Mouse (Mus musculus): ENCODE data around the gene Cd160.

Cd160 gene

DNA sequence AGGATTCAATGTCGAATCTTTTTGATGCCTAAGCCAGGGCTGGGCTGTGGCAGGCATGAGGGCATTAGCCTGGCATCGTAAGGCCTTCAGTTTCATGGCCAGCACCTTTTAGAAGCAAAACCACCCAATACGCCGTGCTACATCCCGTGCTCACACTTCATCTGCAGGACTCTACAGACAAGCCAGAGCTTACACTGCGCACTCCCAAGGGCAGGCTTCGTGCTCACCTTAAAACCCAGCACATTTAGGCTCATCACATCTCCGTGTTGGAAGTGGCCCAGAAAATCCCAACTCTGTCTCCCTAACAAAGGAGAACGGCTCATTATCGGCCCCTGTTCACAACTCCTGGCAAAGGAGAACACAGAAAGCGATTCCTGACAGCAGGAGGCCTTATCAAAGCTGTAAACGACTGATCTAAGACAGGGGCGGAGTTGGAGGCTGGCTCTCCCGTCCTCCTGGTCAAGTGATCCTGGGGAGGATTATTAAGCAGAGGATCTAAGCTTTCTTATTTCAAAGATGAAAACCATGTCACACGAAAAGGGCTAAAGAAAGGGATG, 765 bp downstream of the Cd160 start:
- DNase-seq = no peak

DNA sequence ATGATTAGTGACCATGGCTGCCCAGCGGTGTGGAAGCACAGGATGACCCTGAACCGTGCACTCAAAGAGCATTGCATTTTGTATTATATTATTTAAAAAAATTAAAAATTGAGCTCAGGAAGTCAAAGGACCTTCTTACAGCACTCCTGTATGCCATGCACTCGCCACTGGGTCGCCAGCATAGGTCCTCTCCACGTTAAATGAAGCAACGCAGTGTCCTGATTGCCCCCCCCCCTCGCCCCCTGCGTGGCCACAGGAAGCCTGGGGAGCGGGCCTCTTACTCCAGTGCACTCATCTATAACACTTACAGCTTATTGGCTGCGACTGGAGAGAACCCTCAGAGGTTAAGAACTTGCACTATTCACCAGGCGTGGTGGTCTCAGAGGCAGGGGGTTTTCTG, 3.9 kb downstream of the Cd160 start:
- DNase-seq = no peak

DNA sequence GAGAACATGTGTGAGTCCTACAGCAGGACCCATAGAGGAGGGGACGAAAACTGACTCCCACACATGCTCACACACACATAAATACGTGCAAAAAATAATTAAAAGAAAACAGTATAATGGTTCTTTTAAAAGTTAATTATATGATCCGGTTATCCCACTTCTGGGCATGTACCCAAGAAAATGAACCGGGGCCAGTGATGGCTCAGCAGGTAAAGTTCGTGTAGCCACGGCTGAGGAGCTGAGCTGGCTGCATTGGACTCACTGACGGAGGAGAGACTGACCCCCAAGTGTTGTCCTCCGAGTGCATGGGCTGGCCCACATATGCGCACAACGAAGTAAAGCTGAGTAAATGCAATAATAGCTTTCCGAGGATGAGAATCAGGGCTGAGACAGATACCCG, 4.5 kb downstream of the Cd160 start:
- DNase-seq = no peak

DNA sequence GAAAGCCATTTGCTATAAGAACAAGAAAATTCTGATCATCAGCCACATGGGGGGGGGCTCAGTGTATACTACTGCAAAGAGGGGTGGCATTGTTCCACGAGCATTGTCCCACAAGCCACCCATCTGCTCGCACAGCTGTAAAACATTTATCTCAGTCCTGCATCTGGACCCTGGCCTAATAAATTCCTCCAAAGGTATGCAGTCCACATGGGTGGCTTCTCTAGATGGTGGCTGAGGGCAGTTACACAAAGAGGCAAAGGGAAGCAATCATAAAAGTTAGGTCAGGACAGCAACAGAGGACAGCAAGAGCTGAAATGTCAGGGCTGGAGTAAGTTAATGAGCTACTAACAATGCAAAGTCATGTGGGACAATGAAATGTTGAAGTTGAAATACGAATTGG, 5.5 kb downstream of the Cd160 start:
- no peak for DNase-seq

DNA sequence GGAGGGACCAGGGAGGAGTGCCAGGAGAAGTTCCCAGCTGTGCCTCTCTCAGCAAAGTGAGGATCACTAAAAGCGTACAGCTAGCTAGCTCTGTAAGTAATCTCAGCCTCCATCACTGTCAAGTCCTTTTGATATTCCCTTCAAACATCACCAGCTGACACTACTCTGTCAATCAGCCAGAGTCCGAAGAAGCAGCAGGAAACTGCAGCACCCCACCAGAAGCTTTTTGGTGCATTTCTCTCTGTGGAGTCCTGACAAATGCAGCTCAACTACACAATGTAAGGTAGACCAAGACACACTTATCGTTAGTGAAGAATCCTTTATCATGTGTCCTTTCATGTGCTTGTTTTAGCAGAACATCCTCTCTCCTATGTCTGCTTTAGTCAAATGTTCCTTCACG, 7.6 kb downstream of the Cd160 start:
- no peak for DNase-seq

DNA sequence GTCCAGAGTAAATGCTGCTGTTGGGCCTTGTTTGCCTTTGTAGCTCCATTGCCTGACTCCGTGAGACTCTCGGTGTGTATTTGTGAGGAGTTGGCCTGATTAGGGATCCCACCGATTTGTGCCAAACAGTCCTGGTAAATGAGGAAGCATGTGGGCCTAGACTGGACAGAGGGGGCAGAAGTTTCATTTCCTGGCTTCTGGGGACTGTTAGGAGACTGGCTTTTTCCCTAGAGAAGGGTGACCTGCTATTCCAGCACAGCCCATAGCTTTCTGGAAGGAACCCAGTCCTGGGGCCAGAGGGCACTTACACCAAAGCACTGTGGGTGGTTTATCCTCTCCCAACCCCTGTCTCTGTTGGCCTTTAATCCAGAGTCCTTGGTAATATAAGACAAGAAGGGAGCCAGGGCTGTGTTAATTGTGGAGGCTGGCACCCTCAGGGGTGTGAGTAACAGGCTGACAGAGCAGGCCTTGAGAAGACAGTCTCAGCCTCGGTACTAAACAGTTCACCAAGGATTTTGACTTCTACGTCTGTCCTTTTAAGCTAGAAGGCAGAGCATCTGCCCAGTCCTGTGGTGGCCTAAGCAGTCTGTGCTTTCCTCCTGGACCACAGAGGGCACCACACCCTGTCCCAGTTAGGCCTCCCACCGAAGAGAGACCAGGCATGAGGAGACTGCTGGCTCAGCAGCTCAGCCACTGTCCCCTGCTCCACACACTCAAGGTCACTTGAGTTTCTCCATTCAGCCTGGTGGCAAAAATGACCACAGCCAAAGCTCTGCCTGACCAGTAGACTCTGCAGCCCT, 8.8 kb downstream of the Cd160 start:
- DNase-seq = no peak

DNA sequence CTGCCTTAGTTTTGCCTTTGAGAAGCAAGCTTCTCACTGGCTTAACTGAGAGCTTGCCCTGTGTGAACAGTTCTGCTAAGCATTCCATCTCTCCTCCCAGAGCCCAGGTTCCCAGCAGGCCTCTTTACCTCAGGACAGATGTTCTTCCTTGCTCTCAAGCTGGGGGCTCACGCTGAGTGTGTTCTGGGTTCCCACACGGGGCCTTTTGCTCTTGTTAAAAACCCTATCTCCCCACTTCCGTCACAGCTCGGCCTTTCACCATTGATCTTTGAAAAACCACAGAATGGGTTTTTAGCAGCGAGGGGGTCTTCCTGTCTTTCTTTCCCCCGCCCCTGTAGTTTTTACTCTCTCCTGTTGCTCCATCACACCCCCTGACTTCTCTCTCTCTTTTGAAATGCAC, 14.8 kb downstream of the Cd160 start:
- DNase-seq = no peak

DNA sequence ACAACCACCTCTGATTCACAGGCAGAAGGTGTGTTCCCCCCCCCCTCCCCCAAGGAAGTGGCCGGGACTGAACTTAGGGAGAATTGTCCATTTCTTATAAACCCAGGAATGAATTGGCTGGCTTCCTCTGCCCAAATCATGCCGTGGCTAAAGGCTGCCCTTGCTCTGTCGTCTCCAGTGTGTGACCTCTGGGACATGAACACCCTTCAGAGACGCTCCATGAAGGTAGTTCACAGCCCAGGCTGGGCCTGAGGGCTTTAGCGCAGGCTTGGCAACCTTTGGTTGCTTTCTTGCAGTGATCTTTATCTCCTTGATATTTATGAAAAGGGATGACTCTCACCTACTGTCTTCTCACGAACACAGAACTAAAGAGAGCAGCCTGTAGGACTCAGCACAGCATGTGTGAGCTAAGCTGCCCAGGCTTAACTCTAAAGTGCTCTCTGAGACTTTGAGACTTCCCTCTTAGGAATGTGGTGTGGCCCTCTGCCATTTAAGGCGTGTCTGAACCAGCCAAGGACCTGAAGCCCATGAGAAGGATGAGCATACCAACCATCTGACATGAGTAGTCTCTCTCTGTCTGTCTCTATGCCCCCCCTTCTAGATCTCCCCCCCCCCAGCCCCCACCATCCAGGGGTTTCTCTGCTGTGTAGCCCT, 15.4 kb downstream of the Cd160 start:
- peak; percentile 47 for DNase-seq

DNA sequence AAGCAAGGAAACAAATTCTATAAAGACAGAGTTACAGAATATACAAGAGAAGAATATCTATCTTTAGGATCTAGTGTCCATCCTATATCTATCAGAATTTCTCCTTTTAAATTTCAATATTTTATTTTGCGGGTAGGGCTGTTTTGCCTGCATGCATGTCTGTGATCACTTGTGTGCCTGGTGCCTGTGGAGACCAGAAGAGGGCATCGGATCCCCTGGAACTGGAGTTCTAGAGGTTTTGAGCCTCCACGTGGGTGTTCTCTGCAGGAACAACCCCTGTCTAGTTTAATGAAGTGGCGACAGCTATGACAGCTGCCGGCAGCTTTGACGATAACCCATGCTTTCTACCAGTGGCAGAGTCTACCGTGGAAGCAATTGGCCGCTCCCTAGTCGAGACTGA, 16.0 kb downstream of the Cd160 start:
- DNase-seq = peak; percentile 54

DNA sequence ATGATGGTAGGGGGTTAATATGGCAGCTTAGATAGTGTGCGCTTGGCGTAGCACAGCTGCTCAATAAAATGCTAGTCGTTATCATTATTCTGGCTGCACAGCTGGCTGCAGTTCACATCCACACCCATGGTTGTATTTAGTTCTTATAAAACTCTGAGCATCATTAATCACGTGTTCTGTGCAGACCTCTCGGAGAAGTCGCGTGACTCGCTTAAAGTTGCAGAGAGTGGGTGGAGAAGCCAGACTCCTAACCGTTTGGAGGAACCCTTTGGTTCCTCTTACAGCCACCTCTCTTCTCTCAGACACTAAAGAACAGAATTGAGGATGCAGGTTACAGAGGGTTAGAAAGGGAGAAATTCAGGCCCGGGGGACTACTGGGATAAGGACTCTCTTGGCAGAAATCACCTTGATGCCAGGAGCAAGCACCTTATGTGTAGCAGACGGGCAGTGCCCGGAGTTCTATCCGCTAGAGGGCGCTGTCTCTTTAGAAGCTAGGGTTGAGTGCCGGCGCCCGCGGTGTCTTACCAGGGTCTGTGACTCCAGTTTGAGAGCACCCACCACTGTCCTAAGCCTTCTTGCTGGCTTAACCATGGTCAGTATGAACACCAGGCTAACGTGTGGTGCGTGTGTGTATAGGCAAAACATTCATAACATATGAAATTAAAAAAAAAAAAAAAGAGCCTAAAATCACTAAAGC, 16.6 kb downstream of the Cd160 start:
- DNase-seq = peak; percentile 94

DNA sequence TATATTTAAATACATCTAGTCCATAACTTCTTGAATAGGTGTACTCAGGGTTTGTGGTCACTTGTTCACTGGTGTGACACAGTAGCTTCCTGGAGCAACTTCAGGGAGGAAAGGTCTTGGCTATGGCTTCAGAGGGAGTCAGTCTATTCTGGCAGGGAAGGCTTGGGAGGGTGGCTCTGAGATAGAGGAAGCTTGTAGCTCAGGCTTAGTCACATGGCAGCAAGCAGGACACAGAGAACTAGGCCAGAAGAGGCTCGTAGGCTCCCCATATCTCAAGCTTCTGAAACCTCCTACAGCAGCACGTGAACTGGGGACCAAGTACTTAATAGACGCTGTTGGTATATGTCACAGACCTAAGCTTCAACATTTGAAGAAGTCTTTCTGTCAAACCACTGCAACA, 17.9 kb downstream of the Cd160 start:
- DNase-seq = no peak

DNA sequence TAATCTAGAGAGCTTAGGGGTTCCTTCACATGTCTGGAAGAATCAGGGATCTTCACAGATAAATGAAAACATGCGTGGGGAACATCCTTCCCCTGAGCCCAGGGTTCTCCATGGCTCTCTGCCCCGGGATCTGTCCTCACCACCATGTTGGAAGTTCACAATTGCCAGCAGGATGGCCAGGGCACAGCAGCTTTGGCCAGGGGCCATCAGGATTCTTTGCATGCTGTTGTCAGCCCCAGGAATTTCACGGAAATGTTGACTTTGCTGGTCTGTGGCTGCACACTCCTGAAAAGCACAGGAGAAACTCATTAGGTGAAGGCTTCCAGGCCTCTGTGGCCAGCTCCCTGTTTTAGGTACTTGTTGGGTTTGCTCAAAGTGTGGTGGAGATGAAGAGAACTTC, 20.5 kb downstream of the Cd160 start:
- peak; percentile 9 for DNase-seq

DNA sequence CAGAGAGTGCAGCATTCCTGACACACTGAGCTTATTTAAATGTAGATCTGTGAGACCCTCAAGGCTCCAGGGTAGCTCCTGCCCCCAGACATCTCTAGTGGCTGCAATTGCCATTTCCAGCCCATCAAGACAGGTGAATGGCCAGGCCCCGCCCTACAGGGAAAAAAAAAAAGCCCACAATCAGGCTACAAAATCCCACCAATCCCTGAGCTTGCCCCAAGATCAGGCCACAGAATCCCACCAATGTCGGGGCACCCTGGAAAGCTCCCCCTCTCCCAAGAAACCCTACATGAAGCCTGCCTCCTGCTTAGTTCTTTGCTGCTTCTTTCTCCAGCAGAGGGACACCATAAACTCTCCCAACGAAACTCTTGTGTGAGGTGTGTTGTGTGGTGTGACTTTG, 21.0 kb downstream of the Cd160 start:
- DNase-seq = no peak

DNA sequence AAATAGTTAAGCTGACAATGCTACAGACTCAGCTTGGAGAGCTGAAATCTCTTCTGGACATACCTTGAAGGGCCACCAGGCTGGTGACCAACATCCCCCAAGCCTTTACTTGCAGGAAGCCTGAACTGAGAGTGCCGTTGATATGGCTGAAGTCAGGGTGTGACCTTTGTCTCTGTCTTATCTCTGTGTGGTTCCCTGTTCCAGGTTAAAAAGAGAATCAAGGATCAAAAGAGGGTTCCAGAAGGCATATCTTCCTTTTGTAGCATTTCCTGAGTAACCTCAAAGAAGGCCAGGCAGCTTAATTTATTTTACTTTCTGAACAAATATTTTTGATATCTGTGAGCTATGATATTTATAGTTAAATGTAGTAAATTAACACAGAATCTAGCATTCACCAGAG, 26.9 kb downstream of the Cd160 start:
- DNase-seq = no peak

DNA sequence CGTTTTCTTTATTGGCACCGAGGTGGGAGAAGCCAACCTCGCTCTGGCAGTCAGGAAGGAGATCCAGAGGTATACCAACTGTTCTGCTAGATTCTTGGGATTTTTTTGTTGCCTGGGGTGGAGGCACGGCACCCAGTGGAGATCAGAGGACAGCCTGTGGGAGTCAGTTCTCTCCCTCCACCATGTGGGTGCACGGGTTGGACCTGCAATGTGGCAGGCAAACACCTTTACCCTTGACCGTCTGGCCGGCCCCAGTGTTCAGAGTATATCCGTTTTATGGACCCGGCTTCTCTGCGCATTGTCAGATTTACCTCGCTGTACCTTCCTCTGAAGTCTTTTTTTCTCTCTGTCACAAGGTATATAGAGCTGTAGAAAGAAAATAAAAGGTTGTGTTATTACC, 28.9 kb downstream of the Cd160 start:
- no peak for DNase-seq

DNA sequence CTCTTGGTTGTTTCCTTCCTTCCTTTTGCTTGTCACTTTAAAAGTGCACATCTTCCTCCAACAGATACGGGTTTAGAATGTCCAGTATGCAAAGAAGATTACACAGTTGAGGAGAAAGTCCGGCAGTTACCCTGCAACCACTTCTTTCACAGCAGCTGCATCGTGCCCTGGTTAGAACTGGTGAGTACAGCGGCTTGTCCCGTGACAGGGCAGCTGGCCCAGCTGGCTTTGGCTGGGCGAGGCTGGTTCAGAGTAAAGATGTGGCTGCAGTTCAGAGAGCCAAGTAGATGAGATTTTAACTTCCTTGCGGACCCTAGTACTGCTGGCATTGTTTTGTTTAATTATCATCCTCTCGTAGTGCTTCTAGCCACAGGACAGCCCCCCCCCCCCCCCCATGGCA, 40.6 kb downstream of the Cd160 start:
- no peak for DNase-seq

DNA sequence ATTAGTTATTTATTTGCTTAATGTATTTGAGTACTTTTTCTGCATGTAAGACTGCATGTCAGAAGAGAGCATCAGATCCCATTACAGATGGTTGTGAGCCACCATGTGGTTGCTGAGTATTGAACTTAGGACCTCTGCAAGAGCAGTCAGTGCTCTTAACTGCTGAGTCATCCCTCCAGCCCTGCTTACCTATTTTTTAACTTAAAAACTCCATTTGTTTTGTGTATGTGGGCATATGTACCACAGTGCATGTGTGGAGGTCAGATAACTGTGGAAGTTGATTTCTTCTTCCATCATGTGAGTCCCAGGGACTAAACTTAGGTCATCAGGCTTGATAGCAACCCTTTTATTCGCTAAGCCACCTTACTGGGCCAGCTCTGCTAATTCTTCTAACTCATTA, 41.4 kb downstream of the Cd160 start:
- DNase-seq = no peak

DNA sequence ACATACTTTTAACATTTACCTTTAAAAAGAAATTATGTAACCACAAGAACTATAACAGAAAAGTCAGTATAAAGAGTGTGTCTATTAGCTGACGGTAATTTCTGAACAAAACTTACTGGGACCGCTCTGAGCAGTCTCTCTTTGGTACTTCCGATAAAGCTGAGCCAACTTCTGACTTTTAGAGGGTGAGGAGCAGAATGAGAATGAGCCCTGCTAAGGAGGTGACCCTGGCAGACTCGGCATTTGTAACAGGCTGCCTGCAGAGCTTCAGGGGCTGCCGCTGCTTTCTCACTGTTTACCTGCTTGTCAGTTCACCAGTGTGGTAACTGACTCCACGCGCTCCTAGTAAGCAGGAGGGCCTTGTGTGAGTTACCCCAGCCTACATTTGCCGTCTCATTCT, 46.9 kb downstream of the Cd160 start:
- DNase-seq = no peak

DNA sequence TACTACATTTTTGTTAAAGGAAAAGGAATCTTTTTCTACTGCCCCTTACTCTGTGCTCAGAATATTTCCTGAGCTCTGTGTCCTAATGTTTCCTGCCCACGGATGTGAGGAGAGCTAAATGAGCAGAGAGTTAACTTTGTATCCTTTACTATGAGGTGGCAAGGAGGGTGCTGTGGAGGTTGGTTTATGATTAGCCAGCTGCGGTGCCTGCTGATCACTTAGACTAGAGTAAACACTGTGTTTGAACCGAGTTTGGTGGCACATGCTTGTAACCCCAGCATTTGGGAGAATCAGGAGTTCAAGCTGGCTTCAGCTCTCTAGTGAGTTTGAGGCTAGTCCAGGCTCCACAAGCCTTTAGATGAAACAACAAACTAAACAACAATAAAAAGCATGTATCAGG, 52.0 kb downstream of the Cd160 start:
- no peak for DNase-seq

DNA sequence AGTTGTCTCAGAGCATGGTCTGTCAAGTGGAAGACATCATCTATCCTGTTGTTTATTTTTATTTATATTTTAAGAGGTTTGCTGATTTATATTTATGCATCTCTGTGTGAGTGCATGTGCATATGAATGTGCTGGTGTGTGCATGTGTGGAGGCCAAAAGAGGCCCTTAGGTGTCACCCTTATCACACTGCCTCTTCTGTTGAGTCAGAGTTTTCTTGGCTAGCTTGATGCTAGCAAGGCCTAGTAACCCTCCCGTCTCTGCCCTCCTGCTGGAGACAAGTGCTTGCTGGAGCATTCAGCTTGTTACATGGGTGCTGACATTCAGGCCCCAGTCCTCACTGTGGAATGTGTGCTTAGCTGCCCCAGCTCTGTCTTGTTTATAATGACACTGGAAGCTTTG, 56.2 kb downstream of the Cd160 start:
- no peak for DNase-seq

DNA sequence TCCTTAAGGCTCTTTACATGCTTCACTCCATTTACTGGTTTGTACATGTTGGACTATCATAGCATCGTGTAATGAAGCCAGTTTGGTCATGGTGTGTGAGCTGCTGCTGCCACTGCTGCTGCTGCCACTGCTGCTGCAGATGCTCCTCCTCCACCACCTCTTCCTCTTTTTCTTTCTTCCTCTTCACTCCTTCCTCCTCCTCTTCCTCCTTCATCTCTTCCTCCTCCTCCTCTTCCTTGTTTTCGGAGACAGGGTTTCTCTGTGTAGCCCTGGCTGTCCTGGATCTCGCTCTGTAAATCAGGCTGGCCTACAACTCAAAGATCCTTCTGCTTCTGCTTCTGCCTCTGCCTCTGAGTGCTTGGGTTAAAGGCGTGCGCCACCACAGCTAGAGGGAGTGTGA, 59.2 kb downstream of the Cd160 start:
- DNase-seq = no peak

DNA sequence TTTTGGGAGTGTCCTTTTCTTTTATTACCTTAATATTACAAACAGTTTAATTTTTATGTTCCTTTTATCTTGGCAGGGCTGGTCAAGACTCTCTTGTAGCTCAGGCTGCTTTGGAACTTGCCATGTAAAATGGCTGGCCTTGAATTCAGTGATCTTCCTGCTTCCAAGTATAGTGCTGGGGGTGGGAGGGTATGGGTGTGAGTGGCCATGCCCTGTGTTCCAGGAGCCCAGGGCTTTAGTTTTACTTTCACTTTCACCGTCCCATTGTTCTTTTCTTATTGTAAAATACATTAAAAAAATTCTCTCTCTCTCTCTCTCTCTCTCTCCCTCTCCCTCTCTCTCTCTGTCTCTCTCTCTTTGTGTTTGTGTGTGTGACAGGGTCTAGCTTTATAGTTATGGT, 64.6 kb downstream of the Cd160 start:
- DNase-seq = no peak

DNA sequence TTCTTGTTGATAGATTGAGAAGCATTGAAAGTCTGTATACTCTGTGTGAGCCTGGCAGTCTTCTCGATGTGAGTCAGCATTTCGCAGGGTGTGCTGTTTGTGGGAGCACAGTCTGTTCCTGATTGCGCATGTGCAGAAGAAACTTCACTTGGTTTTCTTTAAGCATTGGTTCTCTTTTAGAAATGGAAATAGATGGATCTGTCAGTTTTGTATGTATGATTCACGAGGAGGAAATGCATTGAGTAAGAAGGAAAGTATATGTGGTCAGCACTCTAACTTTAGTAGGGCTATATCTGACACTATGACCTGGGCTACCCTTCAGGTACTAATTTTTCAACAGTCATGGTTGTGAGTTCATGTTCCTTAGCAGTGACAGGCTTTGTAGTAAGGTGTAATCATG, 69.5 kb downstream of the Cd160 start:
- no peak for DNase-seq

DNA sequence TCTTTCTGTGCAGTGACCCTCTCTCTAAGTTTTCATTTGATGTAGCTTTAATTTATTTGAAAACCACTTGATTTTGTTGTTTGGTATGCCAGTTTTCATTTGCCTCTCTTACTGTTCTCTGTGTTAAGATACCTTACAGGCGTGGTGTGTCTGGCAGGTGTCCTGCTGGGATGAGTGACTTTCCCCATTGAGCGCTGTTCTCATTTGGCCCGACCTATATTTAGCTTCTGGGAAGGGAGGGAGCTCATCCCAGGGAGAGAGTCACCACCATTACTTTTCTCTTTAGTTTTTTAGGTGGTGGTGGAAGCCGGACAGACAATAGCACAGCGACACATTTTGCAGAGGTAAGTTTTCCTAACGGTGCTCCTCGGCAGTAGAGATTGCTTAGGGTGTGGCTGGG, 71.5 kb downstream of the Cd160 start:
- no peak for DNase-seq
